Mouse (Mus musculus) kidney, embryonic 15.5 days (tissue): ENCODE data around the gene Trap1a. TPM values are rescaled to one million over a fixed set of nuclear protein-coding genes. Genes with fewer than 3 reads are reported as not detected.
"Not testable (repeated sequence)": the region's sequence is repeated elsewhere in the genome, so short reads cannot be mapped to it uniquely, and the experiment has no call there.

ENCODE experiments used
- ATAC-seq: fragments of 200-750 bp; cut with Nextera tagmentation; replicated peaks from 2 replicates; pipeline ENCODE4 v1.8.0; 2017; ENCODE audit warnings: moderate TSS enrichment; ENCODE audit not compliant: low FRiP score
- H3K27ac ChIP-seq: fragments of 300-500 bp; sonication (generic); 2 replicates; pipeline ENCODE4 v1.5.1; 2015; ENCODE audit warnings: mild to moderate bottlenecking, inconsistent platforms
- H3K27me3 ChIP-seq: fragments of 300-500 bp; sonication (generic); 2 replicates; pipeline ENCODE4 v1.6.1; 2015; ENCODE audit warnings: inconsistent platforms
- H3K36me3 ChIP-seq: fragments of 300-500 bp; sonication (generic); 2 replicates; pipeline ENCODE4 v1.6.1; 2015; ENCODE audit warnings: inconsistent platforms
- H3K4me1 ChIP-seq: fragments of 300-500 bp; sonication (generic); 2 replicates; pipeline ENCODE4 v1.6.1; 2015; ENCODE audit warnings: inconsistent platforms
- H3K4me2 ChIP-seq: fragments of 300-500 bp; sonication (generic); 2 replicates; pipeline ENCODE4 v1.6.1; 2015; ENCODE audit warnings: moderate library complexity, mild to moderate bottlenecking, inconsistent platforms
- H3K4me3 ChIP-seq: fragments of 300-500 bp; sonication (generic); replicated peaks from 2 replicates; pipeline ENCODE4 v1.5.1; 2015; ENCODE audit warnings: mild to moderate bottlenecking, inconsistent platforms
- H3K9ac ChIP-seq: fragments of 300-500 bp; sonication (generic); 2 replicates; pipeline ENCODE4 v1.6.1; 2015; ENCODE audit warnings: mild to moderate bottlenecking, inconsistent platforms
- H3K9me3 ChIP-seq: fragments of 300-500 bp; sonication (generic); replicated peaks from 2 replicates; pipeline ENCODE4 v1.6.1; 2016; ENCODE audit warnings: inconsistent platforms
- WGBS: fragments of 180-500 bp; shearing (Covaris S2); methylation state at CpG from one replicate; pipeline ENCODE4 v1.1.7; 2015; ENCODE audit warnings: mixed read lengths; 5-methylcytosine and 5-hydroxymethylcytosine counted together
- polyA plus RNA-seq: library from polyadenylated mRNA; unstranded; fragments of >200 nt; fragmentation: Nextera tagmentation; extraction: Ambion mirVana; gene quantifications from 2 replicates; pipeline ENCODE4 v1.2.1, GENCODE M21; 2015

The Trap1a gene
- 0.13 TPM in 1 of 2 replicates, not detected in the other for polyA plus RNA-seq

GRCm38 (mm10) chrX:139333263-139333994 is at the start of gene Trap1a:
TSS of gene Trap1a (plus strand) at chrX:139333683.
- H3K9ac ChIP-seq = no peak within 1 kb of the TSS
- H3K27me3 ChIP-seq = 0 out of 2 replicates have a peak, but pooled peaks cover 3% of the 10 kb centered on the region
- no peaks in the 10 kb centered on the region for H3K36me3 ChIP-seq
- no peaks in the 10 kb centered on the region for H3K4me1 ChIP-seq
- no peak within 1 kb of the TSS for H3K4me3 ChIP-seq
- ATAC-seq = no peak
- WGBS = 91% methylated on average over 24 of the region's 24 CpGs
- H3K9me3 ChIP-seq = no peaks in the 10 kb centered on the region
- no peak within 1 kb of the TSS for H3K27ac ChIP-seq
- no peak within 1 kb of the TSS for H3K4me2 ChIP-seq

GRCm38 (mm10) chrX:139293114-139293513 is 40.4 kb upstream of the Trap1a start:
- no peaks in the 10 kb centered on the region for H3K36me3 ChIP-seq
- ATAC-seq = no peak
- H3K27ac ChIP-seq = no peak overlapping the region
- no peaks in the 10 kb centered on the region for H3K9me3 ChIP-seq
- no peak overlapping the region for H3K9ac ChIP-seq
- H3K4me2 ChIP-seq = no peak overlapping the region
- no peaks in the 10 kb centered on the region for H3K4me1 ChIP-seq
- 81% methylated on average over 2 of the region's 2 CpGs for WGBS
- H3K4me3 ChIP-seq = no peak overlapping the region
- H3K27me3 ChIP-seq = peaks cover 21% of the 10 kb centered on the region

GRCm38 (mm10) chrX:139295325-139295724 is 38.2 kb upstream of the Trap1a start:
- Histone ChIP-seq H3K27ac (no peak overlapping the region), H3K36me3 (no peaks in the 10 kb centered on the region), H3K4me3 (no peak overlapping the region), H3K27me3 (peaks cover 21% of the 10 kb centered on the region), H3K9ac (no peak overlapping the region), H3K4me1 (no peaks in the 10 kb centered on the region), H3K9me3 (no peaks in the 10 kb centered on the region), H3K4me2 (no peak overlapping the region)
- ATAC-seq = no peak
- 68% methylated on average over 1 of the region's 1 CpGs for WGBS

- H3K4me2 ChIP-seq, H3K36me3 ChIP-seq, H3K27ac ChIP-seq, H3K4me1 ChIP-seq, H3K4me3 ChIP-seq, ATAC-seq, H3K27me3 ChIP-seq, H3K9ac ChIP-seq, H3K9me3 ChIP-seq: not testable (repeated sequence)
- 84% methylated on average over 5 of the region's 5 CpGs for WGBS
Observed at GRCm38 (mm10) chrX:139317356-139317755, 16.1 kb upstream of the Trap1a start.

- H3K4me3 ChIP-seq = no peak overlapping the region
- whole genome bisulfite sequencing = 91% methylated on average over 9 of the region's 9 CpGs
Observed at GRCm38 (mm10) chrX:139332583-139332982, 900 bp upstream of the Trap1a start.

GRCm38 (mm10) chrX:139334504-139335418 is 1.3 kb downstream of the Trap1a start:
- Histone ChIP-seq H3K27ac (no peak overlapping the region), H3K9me3 (no peaks in the 10 kb centered on the region), H3K4me3 (no peak overlapping the region), H3K27me3 (0 out of 2 replicates have a peak, but pooled peaks cover 6% of the 10 kb centered on the region), H3K9ac (no peak overlapping the region), H3K4me1 (no peaks in the 10 kb centered on the region), H3K36me3 (no peaks in the 10 kb centered on the region), H3K4me2 (no peak overlapping the region)
- no peak for ATAC-seq
- WGBS = 90% methylated on average over 14 of the region's 14 CpGs

More at GRCm38 (mm10) chrX:139332583-139332982, 900 bp upstream of the Trap1a start:
- Histone ChIP-seq H3K27ac (no peak overlapping the region), H3K9me3 (no peaks in the 10 kb centered on the region), H3K4me1 (no peaks in the 10 kb centered on the region), H3K27me3 (0 out of 2 replicates have a peak, but pooled peaks cover 3% of the 10 kb centered on the region), H3K9ac (no peak overlapping the region), H3K4me2 (no peak overlapping the region), H3K36me3 (no peaks in the 10 kb centered on the region)
- ATAC-seq = no peak

- Histone ChIP-seq H3K27ac (no peak overlapping the region), H3K36me3 (no peaks in the 10 kb centered on the region), H3K4me1 (no peaks in the 10 kb centered on the region), H3K4me3 (no peak overlapping the region), H3K4me2 (no peak overlapping the region), H3K27me3 (0 out of 2 replicates have a peak, but pooled peaks cover 6% of the 10 kb centered on the region), H3K9me3 (no peaks in the 10 kb centered on the region), H3K9ac (no peak overlapping the region)
- ATAC-seq = no peak
- 56% methylated on average over 3 of the region's 3 CpGs for WGBS
Observed at GRCm38 (mm10) chrX:139335419-139336074, 2.1 kb downstream of the Trap1a start.

GRCm38 (mm10) chrX:139339553-139339952 is 6.1 kb downstream of the Trap1a start:
- ATAC-seq = no peak
- WGBS = 95% methylated on average over 4 of the region's 4 CpGs

GRCm38 (mm10) chrX:139341185-139341584 is 7.7 kb downstream of the Trap1a start:
- no peaks in the 10 kb centered on the region for H3K36me3 ChIP-seq
- no peak overlapping the region for H3K27ac ChIP-seq
- 97% methylated on average over 2 of the region's 2 CpGs for WGBS
- peaks cover 8% of the 10 kb centered on the region; the same call in 1 of the 2 replicates for H3K27me3 ChIP-seq
- H3K9ac ChIP-seq = no peak overlapping the region
- H3K4me2 ChIP-seq = no peak overlapping the region
- H3K4me1 ChIP-seq = no peaks in the 10 kb centered on the region
- H3K9me3 ChIP-seq = no peaks in the 10 kb centered on the region
- no peak for ATAC-seq
- no peak overlapping the region for H3K4me3 ChIP-seq

More at GRCm38 (mm10) chrX:139339553-139339952, 6.1 kb downstream of the Trap1a start:
- H3K9me3 ChIP-seq = no peaks in the 10 kb centered on the region
- no peak overlapping the region for H3K9ac ChIP-seq
- no peak overlapping the region for H3K27ac ChIP-seq
- no peaks in the 10 kb centered on the region for H3K4me1 ChIP-seq
- peaks cover 7% of the 10 kb centered on the region; the same call in 1 of the 2 replicates for H3K27me3 ChIP-seq
- no peaks in the 10 kb centered on the region for H3K36me3 ChIP-seq
- H3K4me3 ChIP-seq = no peak overlapping the region
- H3K4me2 ChIP-seq = no peak overlapping the region

- H3K4me1 ChIP-seq = no peaks in the 10 kb centered on the region
- no peaks in the 10 kb centered on the region for H3K36me3 ChIP-seq
- no peak for ATAC-seq
- H3K9ac ChIP-seq = no peak overlapping the region
- no peaks in the 10 kb centered on the region for H3K9me3 ChIP-seq
- H3K27ac ChIP-seq = no peak overlapping the region
- H3K27me3 ChIP-seq = peaks cover 47% of the 10 kb centered on the region
- H3K4me2 ChIP-seq = no peak overlapping the region
- WGBS = 68% methylated on average over 5 of the region's 5 CpGs
- H3K4me3 ChIP-seq = no peak overlapping the region
Observed at GRCm38 (mm10) chrX:139352192-139352772, 18.8 kb downstream of the Trap1a start.

- 0 out of 2 replicates have a peak overlapping the region, but pooled peaks have one; percentile 22 for H3K27ac ChIP-seq
- H3K4me2 ChIP-seq = no peak overlapping the region
- H3K27me3 ChIP-seq = peaks cover 32% of the 10 kb centered on the region
- no peaks in the 10 kb centered on the region for H3K36me3 ChIP-seq
- no peaks in the 10 kb centered on the region for H3K9me3 ChIP-seq
- H3K4me1 ChIP-seq = no peaks in the 10 kb centered on the region
- no peak overlapping the region for H3K9ac ChIP-seq
- no peak overlapping the region for H3K4me3 ChIP-seq
- no peak for ATAC-seq
- WGBS = 46% methylated on average over 7 of the region's 7 CpGs
Observed at GRCm38 (mm10) chrX:139357639-139358260, 24.3 kb downstream of the Trap1a start.
